Mouse (Mus musculus) left cerebral cortex, adult 2 months (tissue): ENCODE data around the gene Mrps14. TPM values are rescaled to one million over a fixed set of nuclear protein-coding genes. Genes with fewer than 3 reads are reported as not detected.

ENCODE experiments used
- DNase-seq, 2 experiments: peaks; one replicate each; pipeline ENCODE4 v3.0.0; 2021 to 2022; ENCODE audit warnings: low spot score in 2 of 2, mixed read lengths in 1 of 2; ENCODE audit errors: extremely low spot score in 1 of 2
- H3K27ac ChIP-seq: fragments of 200-600 bp; 2 replicates; pipeline ENCODE4 v1.8.1; 2022
- H3K4me3 ChIP-seq: fragments of 200-600 bp; 2 replicates; pipeline ENCODE4 v1.8.1; 2022
- CTCF ChIP-seq: fragments of 200-600 bp; IDR thresholded peaks from 2 replicates; pipeline ENCODE4 v1.8.1; 2022; ENCODE audit warnings: antibody characterized with exemption, mild to moderate bottlenecking, moderate library complexity
- intact Hi-C: fragments of 180-260 bp; cut with DNase I; formaldehyde crosslinking; loops from one replicate; pipeline ENCODE4 v1.15.1; 2025
- total RNA-seq, 2 experiments: library from RNA; stranded (reverse); gene quantifications; 2 replicates each; pipeline ENCODE4 v1.2.3; 2021

Mrps14 gene
- total RNA-seq, 2 experiments from 2014 or later: 62.4 to 78.7 TPM

- no peak for DNase-seq
- no peak for TF ChIP-seq CTCF
- Histone ChIP-seq H3K4me3 (peak overlapping the region; percentile 93), H3K27ac (peak overlapping the region; percentile 93)
- intact Hi-C loops: loop anchor here (1.0 kb wide), 1 partner anchor 18 kb away; no protein-coding TSS in a partner anchor
Measured at GRCm38 (mm10) chr1:160195337-160195663, 285 bp downstream of the Mrps14 start.

DNA sequence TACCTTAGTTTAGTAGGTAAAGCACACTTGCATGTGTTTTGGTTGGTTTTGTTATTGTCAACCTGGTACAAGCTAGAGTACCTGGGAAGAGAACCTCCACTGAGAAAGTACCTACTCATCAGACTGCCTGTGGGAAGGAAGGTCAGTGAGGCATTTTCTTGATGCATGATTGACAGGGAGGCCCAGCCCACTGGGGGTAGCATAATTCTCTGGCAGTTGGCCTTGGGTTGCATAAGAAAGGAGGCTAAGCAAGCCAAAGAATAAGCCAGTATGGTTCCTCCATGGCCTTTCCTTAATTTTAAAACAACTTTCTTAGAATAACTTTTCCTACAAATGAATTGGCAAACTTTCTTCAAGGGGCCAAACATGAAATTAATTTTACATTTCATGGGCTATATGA lies 10.5 kb downstream of the Mrps14 start:
- TF ChIP-seq CTCF: no peak
- intact Hi-C loops: no loop called here
- Histone ChIP-seq H3K27ac (no peak overlapping the region), H3K4me3 (no peak overlapping the region)
- DNase-seq: no peak

- no peak for DNase-seq
- Histone ChIP-seq H3K27ac (no peak overlapping the region), H3K4me3 (no peak overlapping the region)
- intact Hi-C loops: loop anchor here (1.0 to 5.0 kb wide), 2 partner anchors 13 to 167 kb away; no protein-coding TSS in a partner anchor
- no peak for TF ChIP-seq CTCF
Measured at GRCm38 (mm10) chr1:160209844-160210243, 14.8 kb downstream of the Mrps14 start.

DNA sequence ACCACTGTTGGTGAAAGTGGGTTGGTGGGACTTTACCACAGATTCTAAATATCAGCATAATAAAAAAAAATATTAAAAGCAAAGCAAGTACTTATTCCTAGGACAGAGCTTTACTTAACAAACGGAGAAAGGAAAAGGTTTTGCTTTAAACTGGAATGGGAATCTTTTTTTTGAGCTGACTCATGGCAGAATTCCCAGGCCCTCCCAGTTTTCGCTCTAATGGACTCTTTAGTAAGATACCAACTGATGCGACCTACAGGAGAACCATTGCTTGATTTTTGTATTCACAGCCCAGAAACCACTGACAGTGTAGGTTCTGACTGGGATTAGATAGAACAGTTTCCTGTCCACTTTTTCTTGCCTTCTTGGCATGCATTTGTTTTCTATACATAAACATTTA lies 15.6 kb downstream of the Mrps14 start:
- Histone ChIP-seq H3K27ac (no peak overlapping the region), H3K4me3 (peak overlapping the region; percentile 71; the same call in 1 of the 2 replicates)
- no peak for DNase-seq
- intact Hi-C loops: loop anchor here (1.0 to 5.0 kb wide), 2 partner anchors 13 to 167 kb away; no protein-coding TSS in a partner anchor
- no peak for TF ChIP-seq CTCF

DNA sequence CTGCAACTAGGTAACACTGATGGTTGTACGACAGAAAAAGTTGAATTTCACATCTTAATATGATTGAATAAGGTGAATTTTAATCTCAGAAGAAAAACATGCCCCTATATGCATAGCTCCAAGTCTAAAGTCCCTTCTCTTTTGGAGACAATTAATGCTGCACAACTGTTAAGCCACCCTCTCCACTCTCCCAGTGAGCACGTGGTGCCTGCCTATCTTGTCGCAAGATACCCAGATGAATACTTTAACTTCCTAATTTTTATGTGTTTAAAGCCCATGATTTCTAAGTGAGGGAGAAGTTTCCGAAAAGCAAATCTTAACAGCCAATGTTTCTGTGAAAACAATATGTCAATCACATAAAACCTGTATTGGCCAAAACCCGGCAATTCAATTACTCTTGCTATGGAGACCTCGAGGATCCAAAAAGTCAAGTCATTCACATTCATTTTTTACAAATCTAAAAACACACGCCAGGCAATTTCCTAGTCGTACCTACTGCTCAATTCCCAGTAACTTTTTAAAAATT lies 16.6 kb downstream of the Mrps14 start:
- Histone ChIP-seq H3K4me3 (peak overlapping the region; percentile 71), H3K27ac (peak overlapping the region; percentile 90; the same call in 1 of the 2 replicates)
- DNase-seq: no peak
- intact Hi-C loops: loop anchor here (5.0 kb wide), 1 partner anchor 166 kb away; no protein-coding TSS in a partner anchor
- TF ChIP-seq CTCF: no peak

DNA sequence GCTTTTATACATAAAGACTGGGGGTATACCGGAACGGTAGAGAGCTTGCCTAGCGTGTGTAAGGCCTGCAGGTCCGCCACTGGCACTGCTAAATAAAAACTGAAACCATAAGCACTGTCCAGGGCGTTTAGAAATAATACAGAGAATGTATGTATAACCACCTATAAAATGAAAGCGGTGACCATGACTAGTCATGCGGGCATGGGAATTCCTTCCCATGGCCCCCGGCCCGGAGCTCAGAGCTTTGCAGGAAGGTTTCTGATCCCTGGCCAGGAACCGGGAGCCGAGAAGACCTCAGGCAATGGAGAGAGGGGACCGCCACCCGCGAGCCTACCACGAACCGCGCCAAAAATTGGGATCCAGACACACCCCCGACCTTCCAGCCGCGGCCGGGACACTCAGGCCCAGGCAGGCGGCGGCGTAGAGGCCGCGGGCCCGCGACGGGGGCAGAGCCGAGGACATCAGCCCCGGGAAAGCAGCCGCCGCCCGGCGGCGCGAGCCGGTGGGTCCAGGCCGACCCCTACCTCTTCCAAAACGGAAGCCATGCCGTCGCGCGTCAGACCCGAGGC lies 17.2 kb downstream of the Mrps14 start:
- no peak for TF ChIP-seq CTCF
- intact Hi-C loops: loop anchor here (5.0 kb wide), 1 partner anchor 165 kb away; no protein-coding TSS in a partner anchor
- H3K27ac ChIP-seq: peak overlapping the region; percentile 90
- H3K4me3 ChIP-seq: peak overlapping the region; percentile 71
- peak in 1 of 2 experiments; percentile 61 for DNase-seq

DNA sequence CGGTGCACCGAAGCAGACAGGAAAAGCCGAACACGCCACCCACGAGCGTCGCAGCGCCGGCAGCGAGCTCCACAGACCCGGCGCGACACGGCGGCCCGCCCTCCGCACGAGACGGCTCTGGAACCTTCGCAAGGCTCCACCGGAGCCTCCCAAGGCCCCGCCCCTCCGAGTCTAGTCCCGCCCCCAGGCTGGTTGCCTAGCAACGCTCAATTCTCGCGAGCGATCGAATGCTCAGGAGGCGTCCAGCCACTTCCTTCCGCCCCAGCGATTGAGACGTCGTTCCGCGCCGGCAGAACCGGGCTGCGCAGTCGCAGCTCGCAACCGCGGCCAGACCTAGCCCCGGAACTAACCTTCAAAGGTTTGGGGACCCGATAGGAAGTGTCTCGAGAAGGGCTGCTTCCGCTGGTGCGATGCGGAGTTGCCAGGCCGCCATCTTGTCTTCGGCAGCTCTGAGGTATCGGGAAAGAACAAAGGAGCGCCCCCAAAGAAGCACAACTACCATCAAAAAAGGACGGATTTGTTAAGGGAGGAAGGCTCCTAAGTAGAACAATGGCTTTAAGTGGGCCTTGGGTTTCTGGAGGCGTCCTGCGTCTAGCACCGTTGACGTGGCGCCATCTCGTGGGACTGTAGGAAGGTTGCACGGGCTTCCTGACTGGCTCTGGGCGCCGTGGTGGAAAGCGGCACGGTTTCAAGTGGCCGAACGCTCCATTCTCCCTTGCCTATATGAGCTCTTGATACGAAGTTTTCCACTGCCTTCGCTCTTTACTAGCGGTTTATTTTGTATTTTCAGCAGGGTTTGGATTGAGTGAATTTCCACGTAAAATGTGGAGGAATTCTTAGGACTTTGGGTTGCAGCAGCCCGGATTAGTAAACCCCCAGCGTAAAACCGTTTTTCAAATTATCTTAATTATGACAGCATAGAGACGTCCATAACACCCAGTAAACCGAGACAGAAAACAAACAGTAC lies 18.0 kb downstream of the Mrps14 start, which contains the start of gene Cacybp:
Gene Cacybp (minus strand): TSS at position 173 of the 967 bp plus-strand sequence.
- intact Hi-C loops: loop anchor here (1.0 to 5.0 kb wide), 2 partner anchors 18 to 164 kb away; partner anchors contain the start of gene Mrps14
- peak; percentile 100 for DNase-seq
- Histone ChIP-seq H3K27ac (peak within 1 kb of the TSS; percentile 99), H3K4me3 (peak within 1 kb of the TSS; percentile 71)
- peak; percentile 83 for TF ChIP-seq CTCF

DNA sequence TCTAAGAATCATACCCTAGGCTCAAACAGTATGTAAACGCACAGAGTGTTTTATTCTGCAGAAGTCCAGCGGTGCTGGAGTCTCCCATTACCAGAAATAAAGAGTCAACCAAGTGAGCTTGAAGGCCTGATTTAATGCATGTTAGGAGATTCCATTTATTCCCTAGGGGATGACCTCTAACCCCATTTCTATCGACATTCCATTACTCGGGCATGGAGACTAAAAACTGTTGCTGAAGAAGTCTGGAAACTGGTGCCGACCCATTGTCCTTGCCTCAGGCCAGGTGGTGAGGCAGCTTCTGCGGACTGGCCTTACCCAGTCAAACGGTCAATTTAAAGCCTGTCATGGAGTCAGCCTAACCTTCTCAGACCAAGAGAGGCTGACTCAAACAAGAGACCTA lies 19.2 kb downstream of the Mrps14 start:
- no peak for TF ChIP-seq CTCF
- peak overlapping the region; percentile 99; the same call in 1 of the 2 replicates for H3K27ac ChIP-seq
- H3K4me3 ChIP-seq: no peak overlapping the region
- intact Hi-C loops: loop anchor here (5.0 kb wide), 1 partner anchor 163 kb away; no protein-coding TSS in a partner anchor
- DNase-seq: no peak

DNA sequence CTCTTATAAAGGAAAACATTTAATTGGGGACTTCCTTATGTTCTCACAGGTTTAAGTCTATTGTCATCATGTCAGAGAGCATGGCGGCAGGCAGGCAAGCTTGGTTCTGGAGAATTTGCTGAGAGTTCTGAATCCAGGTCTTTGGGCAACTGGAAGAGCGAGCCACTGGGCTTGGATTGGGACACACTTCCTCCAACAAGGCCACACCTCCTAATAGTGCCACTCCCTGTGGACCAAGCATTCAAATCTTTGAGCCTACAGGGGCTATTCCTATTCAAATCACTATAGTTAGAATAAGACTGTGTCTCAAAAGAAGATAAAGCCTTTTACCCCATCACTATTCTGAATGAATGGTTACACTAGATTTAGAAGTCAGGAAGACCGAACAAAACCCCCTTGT lies 22.9 kb downstream of the Mrps14 start:
- TF ChIP-seq CTCF: no peak
- intact Hi-C loops: no loop called here
- Histone ChIP-seq H3K27ac (no peak overlapping the region), H3K4me3 (no peak overlapping the region)
- no peak for DNase-seq

DNA sequence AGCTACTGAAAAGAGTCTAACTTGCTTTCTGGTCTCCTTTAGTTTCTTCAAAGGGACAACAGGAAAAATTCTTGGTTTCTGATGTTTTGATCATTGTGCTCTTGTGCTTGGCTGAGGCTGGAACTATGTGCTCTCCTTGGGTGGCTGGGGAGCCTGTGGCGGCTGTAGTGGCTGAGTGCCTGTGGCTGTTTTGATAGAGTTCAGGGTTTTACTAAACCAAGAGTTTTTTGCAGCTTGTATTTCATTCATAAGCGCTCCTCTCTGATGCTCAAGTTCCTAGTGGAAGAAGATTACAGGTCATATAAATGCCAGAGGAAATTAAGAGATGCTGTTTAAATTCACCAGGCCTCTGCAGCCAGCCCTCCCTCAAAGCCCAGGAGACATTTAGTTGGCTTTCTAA lies 29.1 kb downstream of the Mrps14 start:
- no peak for TF ChIP-seq CTCF
- Histone ChIP-seq H3K27ac (no peak overlapping the region), H3K4me3 (no peak overlapping the region)
- DNase-seq: no peak
- intact Hi-C loops: no loop called here

- intact Hi-C loops: no loop called here
- Histone ChIP-seq H3K4me3 (no peak overlapping the region), H3K27ac (no peak overlapping the region)
- DNase-seq: no peak
- no peak for TF ChIP-seq CTCF
Measured at GRCm38 (mm10) chr1:160227196-160227595, 32.2 kb downstream of the Mrps14 start.

DNA sequence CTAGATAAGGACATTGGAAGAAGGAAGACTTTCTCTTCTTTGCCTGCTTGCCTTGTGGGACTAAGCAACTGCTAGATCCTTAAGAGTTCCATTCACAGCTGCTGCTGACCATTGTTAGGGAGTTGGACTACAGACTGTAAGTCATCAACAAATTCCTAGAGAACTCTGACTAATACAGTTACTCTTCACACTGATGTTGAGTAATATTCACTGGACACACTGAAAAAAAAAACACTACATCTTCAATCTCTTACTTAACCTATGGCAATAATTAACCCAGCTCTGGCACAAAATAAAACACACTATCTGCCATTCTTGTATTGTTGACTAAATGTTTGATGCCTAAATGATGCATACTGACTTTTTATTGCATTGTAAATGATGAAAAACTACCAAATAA lies 32.8 kb downstream of the Mrps14 start:
- no peak overlapping the region for H3K4me3 ChIP-seq
- intact Hi-C loops: no loop called here
- TF ChIP-seq CTCF: no peak
- no peak for DNase-seq
- H3K27ac ChIP-seq: no peak overlapping the region
